Mouse (Mus musculus): ENCODE data around the gene Sipa1l1.

GRCm38 (mm10) chr12:82434591-82434990 lies 265.5 kb downstream of the Sipa1l1 start:
- TF ChIP-seq POLR2A (IDR thresholded peaks at IDR 0.05; ENCODE audit: low read depth, low read length): no peak
- no peak for TF ChIP-seq CTCF (conservative IDR thresholded peaks at IDR 0.05; ENCODE audit: insufficient read depth, insufficient read length, low read depth, low read length)

Data from kidney, adult 2 months (tissue).